Mouse (Mus musculus) ES-E14 (cell line): Measurements from ENCODE around the gene Mipol1. TPM values are rescaled to one million over a fixed set of nuclear protein-coding genes. Genes with fewer than 3 reads are reported as not detected.
A peak's percentile ranks its signal among the peaks of the same experiment; 100 is the strongest.

Experiments
- DNase-seq: peaks from one replicate; pipeline ENCODE4 v3.0.0-alpha.2; 2013; ENCODE audit warnings: low read depth, low spot score
- H3K27ac ChIP-seq: 2 replicates; pipeline ENCODE4 v1.5.1; 2012; ENCODE audit warnings: low read depth, mild to moderate bottlenecking, low read length, moderate library complexity, mixed read lengths; ENCODE audit not compliant: poor library complexity, insufficient read depth, severe bottlenecking
- H3K36me3 ChIP-seq: 2 replicates; pipeline ENCODE4 v1.6.1; 2012; ENCODE audit warnings: mild to moderate bottlenecking, low read length, moderate library complexity, mixed read lengths; ENCODE audit not compliant: control insufficient read depth, poor library complexity, insufficient read depth, severe bottlenecking
- H3K4me1 ChIP-seq, 2 experiments: fragments of 150-350 bp in 1 of 2; sonication (generic) in 1 of 2; 2 replicates each; pipeline ENCODE4 v1.6.1; 2012; ENCODE audit warnings: low read length in 2 of 2, mild to moderate bottlenecking in 1 of 2, mixed read lengths in 1 of 2; ENCODE audit not compliant: control insufficient read depth in 2 of 2, insufficient read depth in 2 of 2, poor library complexity in 1 of 2
- H3K4me3 ChIP-seq, 2 experiments: fragments of 150-350 bp in 1 of 2; sonication (generic) in 1 of 2; 2 replicates each; pipeline ENCODE4 v1.5.1; 2012; ENCODE audit warnings: low read length in 2 of 2, low read depth in 1 of 2, mild to moderate bottlenecking in 1 of 2, mixed read lengths in 1 of 2; ENCODE audit not compliant: insufficient read depth in 1 of 2, poor library complexity in 1 of 2, severe bottlenecking in 1 of 2
- H3K9ac ChIP-seq: 2 replicates; pipeline ENCODE4 v1.6.1; 2012; ENCODE audit warnings: low read depth, mild to moderate bottlenecking, low read length, mixed read lengths; ENCODE audit not compliant: poor library complexity, insufficient read depth, severe bottlenecking
- H3K9me3 ChIP-seq: fragments of 150-350 bp; sonication (generic); 2 replicates; pipeline ENCODE4 v1.6.1; 2012; ENCODE audit warnings: low read depth, mild to moderate bottlenecking, low read length; ENCODE audit not compliant: control insufficient read depth, insufficient read depth
- CHD2 ChIP-seq: IDR thresholded peaks from 2 replicates; pipeline ENCODE4 v1.6.1; 2014; ENCODE audit warnings: mild to moderate bottlenecking, low read depth, low read length, inconsistent platforms
- HCFC1 ChIP-seq: IDR thresholded peaks from 2 replicates; pipeline ENCODE4 v1.6.1; 2012; ENCODE audit warnings: low read length, inconsistent platforms, borderline replicate concordance; ENCODE audit not compliant: insufficient read depth
- MAFK ChIP-seq: IDR thresholded peaks from 2 replicates; pipeline ENCODE4 v1.6.1; 2014; ENCODE audit warnings: mild to moderate bottlenecking, low read depth, low read length, inconsistent platforms; ENCODE audit not compliant: insufficient read depth
- ZC3H11A ChIP-seq: IDR thresholded peaks from 2 replicates; pipeline ENCODE4 v1.6.1; 2012; ENCODE audit warnings: low read depth, mild to moderate bottlenecking, inconsistent platforms, low read length, borderline replicate concordance
- ZNF384 ChIP-seq: IDR thresholded peaks from 2 replicates; pipeline ENCODE4 v1.6.1; 2012; ENCODE audit warnings: low read depth, low read length, inconsistent platforms
- in situ Hi-C, 2 experiments: fragments of 600-800 bp; cut with MboI; formaldehyde crosslinking; loops; one replicate each; pipeline ENCODE4 v1.15.1; 2025; ENCODE audit warnings: low sequenced_read_pairs in 2 of 2, inconsistent platforms in 1 of 2; ENCODE audit not compliant: unreplicated experiment in 2 of 2
- total RNA-seq: library from RNA; depleted of rRNA; stranded (reverse); fragments of 300-350 nt; gene quantifications from 2 replicates; pipeline ENCODE4 v1.2.3, GENCODE M21; 2012

The Mipol1 gene
- total RNA-seq, 1 experiment, result 8.2 TPM

- DNase-seq, result no peak
- H3K36me3 ChIP-seq, result no peaks in the 10 kb centered on the region
- peaks cover 0 to 3% of the 10 kb centered on the region in 2 experiments; a peak in 1 of 4 replicates for H3K4me1 ChIP-seq
- peak overlapping the region; percentile 3; the same call in 1 of the 2 replicates for H3K9ac ChIP-seq
- in situ Hi-C loops, result loop anchor here (5.0 kb wide), 2 partner anchors 847 to 1002 kb away; partner anchors contain the start of genes Nkx2-1 (in 1 of the 2) and Pax9 (in 1 of the 2)
- no peaks in the 10 kb centered on the region for H3K9me3 ChIP-seq
- no peak overlapping the region for H3K27ac ChIP-seq
- TF ChIP-seq ZC3H11A, result no peak
- TF ChIP-seq ZNF384, result peak; percentile 79
- H3K4me3 ChIP-seq, result peak overlapping the region; percentile 45 to 57
Measured at GRCm38 (mm10) chr12:57538588-57539550, 308.6 kb downstream of the Mipol1 start.

DNA sequence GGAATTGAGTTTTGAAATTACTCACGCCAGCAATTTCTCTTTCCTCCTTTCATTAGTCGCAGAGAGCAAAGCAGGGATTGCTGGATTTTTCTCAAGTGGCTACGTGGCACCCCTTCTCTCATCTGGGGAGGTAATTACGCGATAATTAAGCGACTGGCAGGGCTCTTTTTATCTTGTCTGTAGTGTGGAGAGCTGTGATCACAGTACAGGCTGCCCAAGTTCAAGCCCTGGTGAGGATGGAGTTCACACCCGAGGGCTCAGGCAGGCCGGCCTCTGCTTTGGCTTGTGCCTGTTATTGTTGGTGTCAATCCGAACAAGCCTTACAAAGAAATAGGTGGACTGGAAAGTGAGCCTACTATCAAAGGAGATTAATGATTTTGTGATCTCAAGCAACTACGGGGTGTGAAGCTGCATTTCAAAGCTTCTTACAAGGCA lies 309.3 kb downstream of the Mipol1 start:
- Histone ChIP-seq H3K4me1 (peaks cover 0 to 3% of the 10 kb centered on the region in 2 experiments; a peak in 1 of 4 replicates), H3K9me3 (no peaks in the 10 kb centered on the region), H3K36me3 (no peaks in the 10 kb centered on the region), H3K27ac (no peak overlapping the region), H3K4me3 (no peak overlapping the region), H3K9ac (no peak overlapping the region)
- TF ChIP-seq ZNF384 (no peak), CHD2 (no peak), ZC3H11A (no peak), MAFK (no peak), HCFC1 (no peak)
- in situ Hi-C loops, result loop anchor here (5.0 kb wide), 2 partner anchors 847 to 1002 kb away; partner anchors contain the start of genes Nkx2-1 (in 1 of the 2) and Pax9 (in 1 of the 2)
- DNase-seq, result no peak

DNA sequence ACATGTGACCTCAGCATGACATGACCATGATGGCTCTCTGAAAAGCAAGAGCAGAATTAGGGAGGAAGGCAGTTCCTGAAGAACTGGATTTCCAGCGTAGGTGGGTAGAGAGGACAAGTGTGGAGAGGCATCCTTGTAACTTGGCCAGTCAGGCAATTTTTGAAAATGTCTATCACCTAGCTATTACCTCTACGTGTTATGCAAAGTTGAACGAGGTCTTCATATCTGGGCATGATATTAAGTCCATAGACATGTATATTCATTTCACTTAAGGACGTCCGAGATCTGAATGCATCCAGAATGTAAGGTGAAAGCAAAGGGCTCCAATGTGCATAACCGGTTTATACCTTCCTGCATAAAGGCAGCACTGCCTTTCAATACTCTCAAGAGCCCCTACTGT lies 310.9 kb downstream of the Mipol1 start:
- Histone ChIP-seq H3K9ac (no peak overlapping the region), H3K9me3 (no peaks in the 10 kb centered on the region), H3K4me3 (no peak overlapping the region), H3K4me1 (peaks cover 0 to under 1% of the 10 kb centered on the region in 2 experiments; a peak in 1 of 4 replicates), H3K36me3 (no peaks in the 10 kb centered on the region), H3K27ac (no peak overlapping the region)
- in situ Hi-C loops, result loop anchor here (5.0 to 10.0 kb wide), 5 partner anchors 259 to 1004 kb away; partner anchors contain the start of genes Nkx2-9 (in 2 of the 2), Nkx2-1 (in 1 of the 2) and Sstr1 (in 1 of the 2)
- TF ChIP-seq ZC3H11A (no peak), MAFK (no peak)
- DNase-seq, result no peak

DNA sequence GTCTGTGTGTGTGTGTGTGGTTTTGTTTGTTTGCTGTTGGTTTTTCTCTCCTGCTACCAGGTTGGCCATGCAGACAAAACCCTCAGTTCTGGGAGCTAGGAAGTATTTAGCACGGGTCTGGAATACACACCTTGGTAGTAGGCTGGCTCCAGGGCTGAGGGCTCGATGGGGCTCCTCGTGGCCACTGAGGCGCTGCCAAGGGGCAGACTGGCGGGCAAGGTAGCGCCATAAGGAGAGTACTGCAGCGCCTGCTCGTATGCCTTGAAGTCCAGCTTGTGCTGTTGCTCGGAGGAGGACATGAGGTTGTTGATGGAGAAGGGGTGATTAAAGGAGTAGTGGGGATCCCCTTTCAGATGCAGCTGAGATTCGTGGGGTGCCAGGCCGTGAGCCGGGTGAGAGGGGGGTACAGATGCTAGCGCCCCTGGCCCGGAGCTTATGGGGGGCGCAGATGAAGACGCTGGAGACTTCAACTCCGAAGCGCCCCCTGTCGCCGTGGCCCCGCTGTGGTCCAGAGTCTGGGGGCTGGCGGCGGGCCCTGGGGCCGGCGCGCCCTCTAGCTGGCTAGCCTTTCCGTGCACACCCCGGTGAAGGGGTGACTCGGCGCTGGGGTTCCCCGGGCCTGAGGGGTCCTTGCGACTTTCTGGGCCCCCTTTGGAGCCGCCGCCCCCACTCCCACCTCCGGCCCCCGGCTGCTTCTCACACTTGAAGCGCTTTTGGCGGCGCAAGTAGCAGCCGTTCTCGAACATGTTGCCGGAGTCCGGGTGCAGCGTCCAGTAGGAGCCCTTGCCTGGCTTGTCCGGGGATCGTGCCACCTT lies 311.9 kb downstream of the Mipol1 start:
- TF ChIP-seq CHD2, result no peak
- TF ChIP-seq HCFC1, result 0 out of 2 replicates have a peak, but pooled peaks have one; percentile 2
- no peak for TF ChIP-seq ZC3H11A
- no peak for TF ChIP-seq ZNF384
- no peak for TF ChIP-seq MAFK
- H3K9ac ChIP-seq, result no peak overlapping the region
- peaks cover 0 to 2% of the 10 kb centered on the region in 2 experiments; a peak in 1 of 4 replicates for H3K4me1 ChIP-seq

More for the DNA sequence above, 311.9 kb downstream of the Mipol1 start:
- Histone ChIP-seq H3K9me3 (no peaks in the 10 kb centered on the region), H3K4me3 (peak overlapping the region; percentile 30 to 54), H3K36me3 (no peaks in the 10 kb centered on the region), H3K27ac (no peak overlapping the region)
- in situ Hi-C loops, result loop anchor here (5.0 to 10.0 kb wide), 5 partner anchors 260 to 1005 kb away; partner anchors contain the start of genes Nkx2-9 (in 2 of the 2), Nkx2-1 (in 1 of the 2) and Sstr1 (in 1 of the 2)
- no peak for DNase-seq
